Mouse (Mus musculus) urinary bladder, postnatal 14 days (tissue): ENCODE results near the gene Lasp1.
A peak's percentile ranks its signal among the peaks of the same experiment; 100 is the strongest.

Source experiments
- DNase-seq: peaks from one replicate; pipeline ENCODE4 v3.0.0; 2021; ENCODE audit warnings: low spot score

The Lasp1 gene

GRCm38 (mm10) chr11:97811569-97812362, 13.0 kb downstream of the Lasp1 start:
- DNase-seq, result no peak

DNA sequence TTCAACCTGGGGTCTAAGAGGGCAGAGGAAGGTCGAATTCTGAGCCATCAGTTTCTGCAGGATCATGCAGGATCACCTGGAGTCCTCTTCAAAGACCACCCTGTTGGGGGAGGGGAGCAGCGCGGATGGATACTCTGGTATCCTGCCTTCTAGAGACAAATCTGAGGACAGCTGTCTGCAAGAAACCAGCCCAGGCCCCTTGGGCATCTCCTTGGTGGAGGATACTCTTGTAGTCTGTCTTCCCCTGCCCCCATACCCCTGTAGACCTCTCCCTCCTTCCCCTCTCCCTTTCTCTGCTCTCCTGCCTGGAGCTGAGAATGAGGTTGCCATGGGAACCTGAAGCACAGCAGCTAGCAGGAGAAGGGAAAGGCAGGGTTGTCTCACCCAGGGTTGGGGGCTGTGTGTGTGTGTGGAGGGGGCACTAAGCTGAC, 13.7 kb downstream of the Lasp1 start:
- DNase-seq, result no peak

DNA sequence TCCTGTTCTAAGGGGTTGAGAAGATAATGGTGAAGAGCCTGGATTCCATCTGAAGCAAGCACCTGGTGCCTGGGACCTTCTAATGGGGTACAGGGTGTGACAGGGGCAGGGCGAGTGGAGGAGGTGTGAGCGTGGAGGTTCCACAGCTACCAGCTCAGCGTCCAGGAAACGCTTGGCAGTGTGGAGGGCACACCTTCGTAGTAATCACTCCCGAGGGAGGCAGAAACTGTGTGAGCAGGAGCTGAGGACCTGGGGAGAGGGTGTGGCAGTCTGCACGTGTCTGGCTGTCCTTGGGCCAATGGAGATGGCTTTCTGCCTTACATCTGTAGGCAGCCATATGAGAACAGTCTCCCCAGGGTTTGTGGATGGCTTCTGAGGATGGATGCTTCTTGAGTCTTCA, 14.3 kb downstream of the Lasp1 start:
- no peak for DNase-seq

DNA sequence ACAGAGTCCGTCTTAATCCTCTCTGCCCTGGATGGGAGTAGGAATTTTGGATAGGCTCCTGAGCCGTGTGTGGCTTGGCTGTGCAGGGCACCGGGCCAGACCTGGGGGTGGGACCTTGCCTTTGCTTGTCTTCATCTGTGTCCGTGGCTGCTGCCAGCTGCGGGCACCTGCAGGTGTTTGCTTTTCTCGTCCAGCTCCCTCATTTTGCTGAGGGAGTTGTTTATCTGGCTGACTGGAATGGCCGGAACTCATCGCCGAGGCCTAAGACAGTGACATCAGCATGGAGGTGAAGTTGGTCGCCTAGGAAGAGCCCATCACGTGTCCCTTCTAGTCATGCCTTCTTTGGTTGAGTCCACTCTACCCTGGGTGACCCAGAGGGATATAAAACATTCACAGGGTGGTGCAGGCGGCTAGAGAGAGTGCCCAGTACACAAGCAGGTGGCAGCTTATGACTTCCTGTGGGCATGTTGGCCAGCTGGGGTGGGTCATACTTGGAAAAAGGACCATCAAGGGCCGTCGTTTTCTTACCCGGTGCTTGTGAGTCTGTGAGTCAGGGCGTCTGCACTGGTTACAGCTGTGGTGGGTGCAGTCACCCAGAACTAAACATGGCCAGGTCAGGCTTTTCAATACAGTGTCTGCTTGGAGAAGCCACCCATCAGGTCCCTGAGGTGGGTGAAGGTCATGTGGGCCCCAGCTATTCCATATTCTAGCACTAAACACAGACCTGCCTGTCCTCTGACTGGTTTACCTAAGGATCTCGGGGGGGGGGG, 15.1 kb downstream of the Lasp1 start:
- DNase-seq, result no peak

GRCm38 (mm10) chr11:97815736-97816135, 16.9 kb downstream of the Lasp1 start:
- no peak for DNase-seq

DNA sequence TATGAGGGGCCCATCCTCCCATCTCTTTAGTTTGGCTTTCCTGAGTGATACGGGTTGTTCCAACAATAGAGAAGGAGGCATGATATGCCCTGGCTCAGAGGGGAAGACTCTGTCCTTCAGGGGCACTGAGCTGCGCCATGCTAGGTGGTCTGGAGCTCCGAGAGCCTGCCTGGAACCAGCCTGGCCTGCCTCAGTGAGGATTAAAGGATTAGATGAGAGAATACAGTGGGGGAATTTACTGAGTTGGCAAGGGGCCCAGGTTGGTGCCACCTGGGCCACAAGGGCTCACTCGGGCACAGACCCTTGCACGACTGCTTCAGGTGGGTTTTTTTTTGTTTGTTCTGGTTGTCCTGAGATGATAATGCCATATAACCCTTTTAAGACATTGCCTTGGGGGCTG, 17.4 kb downstream of the Lasp1 start:
- DNase-seq, result no peak

DNA sequence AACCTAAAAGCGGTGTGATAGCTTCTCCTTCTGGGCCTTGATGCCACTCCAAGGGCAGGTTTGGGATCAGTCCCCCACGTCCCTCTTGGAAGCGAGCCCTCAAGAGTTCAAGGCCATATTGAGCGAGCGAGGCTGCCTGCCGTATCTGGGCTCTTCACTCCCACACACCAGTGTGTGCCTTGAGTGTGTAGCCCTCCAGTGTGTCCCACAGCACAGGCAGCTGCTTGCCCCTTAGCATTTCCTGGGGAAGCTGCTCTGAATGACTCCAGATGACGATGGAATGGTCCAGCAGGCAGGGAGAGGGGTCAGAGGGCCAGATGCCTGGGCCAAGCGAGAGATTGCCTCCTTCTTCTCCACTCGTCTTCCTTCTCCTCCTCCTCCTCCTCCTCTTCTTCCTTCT, 18.1 kb downstream of the Lasp1 start:
- DNase-seq, result no peak

GRCm38 (mm10) chr11:97817379-97817778, 18.6 kb downstream of the Lasp1 start:
- DNase-seq, result no peak

DNA sequence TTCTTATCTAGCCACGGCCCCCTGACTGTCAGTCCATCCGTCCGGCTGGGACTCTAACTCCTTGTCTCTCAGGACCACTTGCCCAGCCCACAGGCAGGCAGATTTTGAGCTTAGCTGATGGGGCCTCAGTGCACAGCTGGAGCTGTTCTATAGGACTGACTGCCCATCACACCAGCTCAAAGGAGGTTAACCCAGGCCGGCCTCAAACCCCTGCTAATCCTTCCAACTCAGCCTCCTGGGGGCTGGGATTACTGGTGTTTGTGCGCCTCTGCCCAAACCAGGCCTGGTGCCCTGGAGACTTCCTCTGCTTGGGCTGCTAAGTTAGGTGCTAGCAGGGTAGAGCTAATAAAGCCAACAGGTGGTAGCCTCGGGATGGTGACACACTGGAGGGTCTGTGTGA, 19.2 kb downstream of the Lasp1 start:
- DNase-seq, result no peak

DNA sequence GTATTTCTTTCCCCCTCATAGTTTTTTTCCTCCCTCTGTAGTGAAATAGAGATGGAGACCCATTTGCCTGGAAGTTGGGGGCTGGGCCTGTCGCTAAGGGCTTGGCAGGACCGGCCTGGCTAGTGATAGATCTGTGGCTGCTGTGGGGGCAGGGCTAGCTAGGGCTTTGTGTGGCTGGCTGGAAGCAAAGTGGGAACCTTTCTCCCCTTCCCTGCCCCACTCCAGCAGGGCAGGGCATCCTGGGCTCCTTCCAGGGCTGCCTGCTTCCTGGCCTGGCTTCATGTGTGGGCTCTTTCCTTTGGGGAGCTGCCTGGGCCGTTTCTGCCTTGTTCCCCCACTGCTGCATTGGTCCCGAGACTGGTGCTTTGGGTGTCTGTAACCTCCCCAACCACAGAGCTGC, 19.8 kb downstream of the Lasp1 start:
- DNase-seq, result no peak

DNA sequence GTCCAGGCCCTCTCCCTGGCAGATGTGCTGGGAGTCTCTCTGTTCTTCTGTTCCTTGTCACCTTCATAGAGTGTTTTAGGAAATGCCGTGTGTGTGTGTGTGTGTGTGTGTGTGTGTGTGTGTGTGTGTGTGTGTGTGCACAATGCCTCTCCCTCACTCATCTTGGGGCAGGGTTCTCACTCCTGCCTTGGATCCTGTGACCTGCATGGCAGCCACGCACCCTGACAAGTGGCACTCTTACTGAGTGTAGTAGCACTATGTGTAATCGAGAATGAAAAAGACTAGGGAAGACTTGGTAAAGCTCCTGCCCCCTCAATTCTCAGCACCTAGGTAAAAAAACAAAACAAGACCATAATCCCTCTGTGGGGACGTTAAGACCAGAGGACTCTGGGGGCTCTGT, 20.3 kb downstream of the Lasp1 start:
- no peak for DNase-seq

DNA sequence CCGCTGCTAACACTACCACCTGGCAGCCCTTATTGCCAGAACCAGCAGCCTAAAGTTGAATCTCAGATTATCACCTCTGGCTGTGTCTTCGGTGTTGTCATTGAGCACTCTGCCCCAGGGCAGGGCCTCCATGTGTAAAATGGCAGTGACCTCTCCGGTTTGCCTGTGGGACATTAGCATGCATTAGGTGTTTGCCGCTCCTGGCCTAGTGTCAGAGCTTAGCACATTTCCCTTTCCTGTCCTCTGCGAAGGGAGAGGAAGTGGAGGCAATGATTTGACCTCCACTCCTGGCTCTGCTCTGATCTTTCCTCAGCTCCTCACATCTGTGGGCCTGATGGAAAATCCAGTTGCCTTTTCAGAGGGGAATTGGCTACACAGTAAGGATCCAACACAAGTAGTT, 21.1 kb downstream of the Lasp1 start:
- DNase-seq, result no peak

- DNase-seq, result peak; percentile 81
These were observed 22.0 kb downstream of the Lasp1 start for GRCm38 (mm10) chr11:97820840-97821239.

- DNase-seq, result no peak
These were observed 22.7 kb downstream of the Lasp1 start for GRCm38 (mm10) chr11:97821401-97822064.

GRCm38 (mm10) chr11:97822840-97823603, 24.2 kb downstream of the Lasp1 start:
- no peak for DNase-seq

DNA sequence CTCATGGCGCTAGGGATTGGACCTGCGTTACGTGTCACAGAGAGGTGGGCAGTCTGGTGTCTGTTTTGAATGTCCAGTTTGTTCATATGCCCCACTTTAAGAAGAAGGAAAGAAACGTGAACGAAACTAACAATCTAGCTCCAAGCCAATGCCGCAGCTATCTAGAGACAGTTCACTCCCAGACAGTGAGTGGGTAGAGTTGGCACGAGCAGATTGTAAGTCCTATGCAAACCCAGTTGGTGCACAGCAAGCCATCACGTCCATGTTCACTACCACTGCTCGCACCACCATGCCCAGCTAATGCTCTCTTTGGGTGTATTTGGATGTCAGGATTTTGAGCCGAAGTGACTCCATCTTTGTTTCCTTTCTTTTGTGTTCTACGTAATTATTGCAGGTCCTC, 25.4 kb downstream of the Lasp1 start:
- DNase-seq, result no peak

DNA sequence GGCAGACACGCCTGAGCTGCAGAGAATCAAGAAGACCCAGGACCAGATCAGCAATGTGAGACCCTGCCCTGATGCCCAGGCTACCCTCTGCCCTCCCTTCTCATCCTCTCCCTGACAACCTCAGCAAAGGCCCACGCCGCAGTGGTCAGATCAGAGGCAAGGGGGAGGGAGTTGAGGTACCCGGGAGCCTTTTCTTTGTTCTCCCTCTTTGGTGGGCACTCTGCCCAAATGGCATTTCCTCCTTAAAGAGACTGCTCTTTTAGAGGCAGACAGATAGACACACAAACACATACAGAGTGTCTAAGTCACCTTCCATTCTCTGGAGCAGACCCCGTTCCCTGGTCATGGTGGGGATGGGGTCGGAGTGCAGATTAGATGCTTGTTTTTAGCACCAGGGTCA, 26.1 kb downstream of the Lasp1 start:
- no peak for DNase-seq

GRCm38 (mm10) chr11:97825295-97825694, 26.5 kb downstream of the Lasp1 start:
- no peak for DNase-seq

DNA sequence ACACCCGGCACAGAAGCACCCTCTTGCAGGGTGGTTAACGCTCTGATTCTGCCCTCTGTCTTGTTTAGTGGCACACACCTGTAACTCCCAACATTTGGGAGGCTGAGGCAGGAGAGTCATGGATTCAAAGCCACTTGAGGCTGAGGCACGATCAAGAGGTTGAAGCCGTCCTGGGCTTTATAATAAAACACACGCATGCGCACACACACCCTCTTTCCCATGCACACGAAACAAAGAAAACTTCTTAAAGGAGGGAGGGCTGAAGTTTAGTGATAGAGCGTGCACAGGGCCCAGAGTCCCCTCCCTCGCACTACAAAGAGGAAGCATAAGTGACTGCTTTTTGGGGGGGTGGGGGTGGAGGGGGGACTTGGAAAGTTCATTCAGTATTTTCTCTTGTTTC, 27.2 kb downstream of the Lasp1 start:
- DNase-seq, result no peak

GRCm38 (mm10) chr11:97826414-97826813, 27.6 kb downstream of the Lasp1 start:
- no peak for DNase-seq

GRCm38 (mm10) chr11:97827654-97828053, 28.9 kb downstream of the Lasp1 start:
- no peak for DNase-seq

DNA sequence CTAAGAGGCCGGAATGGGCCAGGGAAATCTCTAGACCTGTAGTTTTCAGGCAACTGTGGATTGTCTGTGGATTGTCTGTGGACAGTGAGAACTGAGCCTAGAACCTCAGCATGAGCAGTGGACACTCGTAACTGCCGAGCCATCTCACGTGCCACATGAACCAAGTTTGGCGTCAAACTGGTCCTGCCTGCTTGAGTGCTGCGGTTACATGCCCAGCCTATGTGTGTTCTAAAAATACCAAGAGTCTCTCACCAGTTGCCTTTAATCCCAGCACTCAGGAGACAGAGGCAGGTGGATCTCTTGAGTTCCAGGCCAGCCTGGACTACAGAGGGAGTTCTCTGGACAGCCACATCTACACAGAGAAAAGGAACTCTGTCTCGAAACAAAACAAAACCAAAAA, 30.6 kb downstream of the Lasp1 start:
- DNase-seq, result no peak
